Mouse (Mus musculus) ES-E14 (cell line): ENCODE data around the gene Tmem185a. TPM values are rescaled to one million over a fixed set of nuclear protein-coding genes. Genes with fewer than 3 reads are reported as not detected.
"Not testable (repeated sequence)": the region's sequence is repeated elsewhere in the genome, so short reads cannot be mapped to it uniquely, and the experiment has no call there.

Experiments used
- DNase-seq: peaks from one replicate; pipeline ENCODE4 v3.0.0-alpha.2; 2013; ENCODE audit warnings: low read depth, low spot score
- H3K27ac ChIP-seq: 2 replicates; pipeline ENCODE4 v1.5.1; 2012; ENCODE audit warnings: low read depth, mild to moderate bottlenecking, low read length, moderate library complexity, mixed read lengths; ENCODE audit not compliant: poor library complexity, insufficient read depth, severe bottlenecking
- H3K36me3 ChIP-seq: 2 replicates; pipeline ENCODE4 v1.6.1; 2012; ENCODE audit warnings: mild to moderate bottlenecking, low read length, moderate library complexity, mixed read lengths; ENCODE audit not compliant: control insufficient read depth, poor library complexity, insufficient read depth, severe bottlenecking
- H3K4me1 ChIP-seq, 2 experiments: fragments of 150-350 bp in 1 of 2; sonication (generic) in 1 of 2; 2 replicates each; pipeline ENCODE4 v1.6.1; 2012; ENCODE audit warnings: low read length in 2 of 2, mild to moderate bottlenecking in 1 of 2, mixed read lengths in 1 of 2; ENCODE audit not compliant: control insufficient read depth in 2 of 2, insufficient read depth in 2 of 2, poor library complexity in 1 of 2
- H3K4me3 ChIP-seq, 2 experiments: fragments of 150-350 bp in 1 of 2; sonication (generic) in 1 of 2; 2 replicates each; pipeline ENCODE4 v1.5.1; 2012; ENCODE audit warnings: low read length in 2 of 2, low read depth in 1 of 2, mild to moderate bottlenecking in 1 of 2, mixed read lengths in 1 of 2; ENCODE audit not compliant: insufficient read depth in 1 of 2, poor library complexity in 1 of 2, severe bottlenecking in 1 of 2
- H3K9ac ChIP-seq: 2 replicates; pipeline ENCODE4 v1.6.1; 2012; ENCODE audit warnings: low read depth, mild to moderate bottlenecking, low read length, mixed read lengths; ENCODE audit not compliant: poor library complexity, insufficient read depth, severe bottlenecking
- H3K9me3 ChIP-seq: fragments of 150-350 bp; sonication (generic); 2 replicates; pipeline ENCODE4 v1.6.1; 2012; ENCODE audit warnings: low read depth, mild to moderate bottlenecking, low read length; ENCODE audit not compliant: control insufficient read depth, insufficient read depth
- CHD2 ChIP-seq: IDR thresholded peaks from 2 replicates; pipeline ENCODE4 v1.6.1; 2014; ENCODE audit warnings: mild to moderate bottlenecking, low read depth, low read length, inconsistent platforms
- HCFC1 ChIP-seq: IDR thresholded peaks from 2 replicates; pipeline ENCODE4 v1.6.1; 2012; ENCODE audit warnings: low read length, inconsistent platforms, borderline replicate concordance; ENCODE audit not compliant: insufficient read depth
- MAFK ChIP-seq: IDR thresholded peaks from 2 replicates; pipeline ENCODE4 v1.6.1; 2014; ENCODE audit warnings: mild to moderate bottlenecking, low read depth, low read length, inconsistent platforms; ENCODE audit not compliant: insufficient read depth
- ZC3H11A ChIP-seq: IDR thresholded peaks from 2 replicates; pipeline ENCODE4 v1.6.1; 2012; ENCODE audit warnings: low read depth, mild to moderate bottlenecking, inconsistent platforms, low read length, borderline replicate concordance
- ZNF384 ChIP-seq: IDR thresholded peaks from 2 replicates; pipeline ENCODE4 v1.6.1; 2012; ENCODE audit warnings: low read depth, low read length, inconsistent platforms
- in situ Hi-C, 2 experiments: fragments of 600-800 bp; cut with MboI; formaldehyde crosslinking; loops; one replicate each; pipeline ENCODE4 v1.15.1; 2025; ENCODE audit warnings: low sequenced_read_pairs in 2 of 2, inconsistent platforms in 1 of 2; ENCODE audit not compliant: unreplicated experiment in 2 of 2
- total RNA-seq: library from RNA; depleted of rRNA; stranded (reverse); fragments of 300-350 nt; gene quantifications from 2 replicates; pipeline ENCODE4 v1.2.3, GENCODE M21; 2012; rRNA removed

Tmem185a gene
- total RNA-seq = 21.0 and 23.5 TPM in 2 replicates

DNA sequence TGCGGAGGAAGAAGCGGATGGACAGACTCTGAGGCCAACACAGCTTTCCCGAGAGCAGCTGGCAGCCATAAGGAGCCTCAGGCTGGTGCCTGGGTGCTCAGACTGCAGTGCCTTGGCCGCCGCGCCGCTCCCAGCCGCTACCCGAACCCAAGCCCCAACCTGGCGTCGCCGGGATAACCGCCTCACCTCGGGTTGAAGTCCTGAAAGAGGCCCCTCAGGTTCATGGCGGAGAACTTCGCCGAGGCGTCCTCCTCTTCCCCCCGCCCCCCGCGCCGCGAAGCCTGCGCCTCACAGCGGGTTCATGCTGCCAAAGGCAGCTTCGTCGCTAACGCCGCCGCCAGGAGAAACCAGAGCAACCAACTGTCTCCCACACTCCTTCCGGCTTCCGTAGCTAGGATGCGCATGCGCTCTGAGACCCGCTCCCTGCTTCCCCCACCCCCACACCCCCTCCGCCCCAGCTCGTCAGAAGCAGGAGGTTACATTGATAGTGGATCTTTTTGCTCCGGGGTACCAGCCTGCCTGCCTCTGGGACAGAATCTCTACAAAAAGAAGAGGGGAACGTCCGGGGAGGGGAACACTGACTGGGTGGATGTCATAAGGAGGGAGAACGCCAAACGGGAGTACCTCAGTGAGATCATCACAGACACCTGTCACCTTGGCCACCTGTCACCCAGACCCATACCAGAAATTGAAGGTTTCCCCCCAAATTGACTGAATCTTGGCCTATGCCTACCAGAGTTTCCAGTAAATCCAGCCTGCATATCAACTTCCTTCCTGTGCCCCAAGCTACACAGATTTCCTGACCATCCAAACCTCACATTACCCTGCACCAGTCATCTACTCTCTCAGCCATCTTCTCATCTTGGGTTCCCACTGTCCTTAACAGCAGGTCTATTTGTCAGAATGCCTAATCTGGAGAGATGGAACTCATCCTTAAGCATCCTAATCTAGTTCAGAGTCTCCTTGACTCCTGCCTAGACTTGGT is at the start of gene Tmem185a:
Tmem185a (minus strand) TSS at position 389 of the 985 bp plus-strand sequence.
- Histone ChIP-seq H3K9ac (peak within 1 kb of the TSS; percentile 89), H3K4me1 (no peaks in the 10 kb centered on the region), H3K36me3 (no peaks in the 10 kb centered on the region), H3K9me3 (no peaks in the 10 kb centered on the region), H3K27ac (no peak within 1 kb of the TSS), H3K4me3 (peak within 1 kb of the TSS; percentile 69 to 75)
- in situ Hi-C loops = no loop called here
- peak; percentile 45 for DNase-seq
- TF ChIP-seq ZNF384 = no peak
- TF ChIP-seq CHD2 = no peak
- no peak for TF ChIP-seq HCFC1
- TF ChIP-seq MAFK = no peak
- TF ChIP-seq ZC3H11A = no peak

DNA sequence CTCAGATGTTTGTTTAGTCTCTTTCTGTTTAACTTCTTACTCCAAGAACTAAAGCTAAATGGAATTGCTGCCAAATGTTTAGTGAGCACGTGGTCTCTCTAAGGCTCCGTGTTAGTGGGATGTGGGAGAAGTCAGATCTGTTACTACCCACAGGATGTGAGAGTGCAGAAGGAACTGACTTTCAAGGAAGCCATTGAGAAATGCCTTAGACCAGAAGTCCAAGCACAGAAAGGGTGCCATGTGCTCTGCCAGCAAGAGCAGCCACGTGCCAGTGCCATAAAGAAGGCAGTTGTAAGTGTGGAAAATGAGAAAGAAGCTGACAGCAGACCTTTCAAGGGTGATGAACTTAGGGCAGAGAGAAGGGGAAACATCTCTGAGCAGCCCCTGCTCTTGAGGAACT is 37.4 kb upstream of the Tmem185a start:
- H3K4me1 ChIP-seq, DNase-seq, H3K36me3 ChIP-seq, H3K9ac ChIP-seq, H3K9me3 ChIP-seq, H3K4me3 ChIP-seq, in situ Hi-C loops, H3K27ac ChIP-seq: not testable (repeated sequence)

DNA sequence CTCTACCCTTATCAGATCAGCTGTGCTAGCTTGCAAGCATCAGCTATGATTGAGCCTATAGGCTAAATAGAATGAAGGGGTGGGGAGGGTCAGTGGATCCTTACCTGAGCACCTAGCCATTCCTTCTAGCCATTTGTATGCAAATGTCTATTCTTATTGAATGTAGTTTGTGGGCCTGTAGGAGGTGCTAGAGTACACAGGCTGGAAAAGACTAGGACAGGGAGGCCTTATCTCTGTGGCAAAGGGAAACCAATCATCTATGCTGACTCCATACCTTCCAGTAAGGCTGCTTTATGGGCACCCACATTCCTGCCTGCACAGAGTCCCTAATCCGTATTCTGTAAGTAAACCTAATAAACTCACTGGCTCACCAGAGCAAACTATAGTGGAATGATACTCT is 10.3 kb upstream of the Tmem185a start:
- H3K4me1 ChIP-seq, H3K36me3 ChIP-seq, H3K9me3 ChIP-seq, in situ Hi-C loops, DNase-seq, H3K9ac ChIP-seq, H3K27ac ChIP-seq, H3K4me3 ChIP-seq: not testable (repeated sequence)

DNA sequence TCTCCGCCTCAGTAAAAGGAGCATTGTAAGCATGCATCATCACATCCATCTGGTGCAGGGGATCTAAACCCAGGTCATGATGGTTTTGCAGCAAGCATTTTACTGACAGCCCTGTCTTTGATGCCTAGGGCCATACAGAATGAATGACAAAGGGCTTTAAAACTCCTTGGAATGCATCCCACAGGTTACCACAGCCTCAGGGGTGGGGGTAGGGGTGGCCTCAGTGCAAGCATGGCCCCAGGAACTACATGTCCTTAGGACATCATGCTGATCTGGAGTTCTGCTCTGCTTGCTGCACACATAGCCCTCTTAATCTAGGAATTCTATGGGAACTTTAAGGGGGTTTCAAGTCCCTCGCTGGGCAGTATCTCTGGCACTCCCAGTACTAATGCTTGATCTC is 5.2 kb upstream of the Tmem185a start:
- no peaks in the 10 kb centered on the region for H3K36me3 ChIP-seq
- in situ Hi-C loops = no loop called here
- H3K9ac ChIP-seq = no peak overlapping the region
- no peaks in the 10 kb centered on the region for H3K9me3 ChIP-seq
- TF ChIP-seq HCFC1 (no peak), ZC3H11A (no peak), ZNF384 (no peak), MAFK (no peak), CHD2 (no peak)
- no peaks in the 10 kb centered on the region for H3K4me1 ChIP-seq
- H3K4me3 ChIP-seq = no peak overlapping the region
- DNase-seq = peak; percentile 38
- H3K27ac ChIP-seq = no peak overlapping the region

DNA sequence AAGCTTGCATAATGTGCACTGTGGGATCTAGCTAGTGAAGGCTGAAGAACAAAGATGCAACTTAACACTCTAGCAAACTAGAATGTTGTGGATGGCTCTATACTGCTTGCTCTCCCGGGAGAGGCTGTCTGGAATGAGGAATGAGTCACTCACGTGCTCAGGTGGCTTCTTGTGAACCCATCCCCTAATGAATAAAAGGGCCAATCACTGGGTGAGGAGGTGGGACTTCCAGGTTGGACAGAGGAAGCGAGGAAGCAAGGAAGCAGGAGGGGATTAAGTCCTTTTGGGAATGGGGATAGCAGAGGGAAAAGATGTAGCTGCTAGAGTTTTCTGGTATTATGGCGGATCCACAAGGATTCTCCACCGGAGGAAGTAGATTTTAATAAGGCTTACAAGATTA is 1.7 kb upstream of the Tmem185a start:
- TF ChIP-seq MAFK = no peak
- no peak for TF ChIP-seq CHD2
- TF ChIP-seq HCFC1 = no peak
- no peak for TF ChIP-seq ZNF384
- TF ChIP-seq ZC3H11A = no peak
- Histone ChIP-seq H3K27ac (no peak overlapping the region), H3K9me3 (no peaks in the 10 kb centered on the region), H3K9ac (no peak overlapping the region), H3K36me3 (no peaks in the 10 kb centered on the region), H3K4me3 (peak overlapping the region in 1 of 2 experiments; percentile 30; a peak in 1 of 4 replicates), H3K4me1 (no peaks in the 10 kb centered on the region)
- DNase-seq = no peak
- in situ Hi-C loops = no loop called here
